Mouse (Mus musculus) liver, postnatal 0 days (tissue): Measurements from ENCODE around the gene Ints5.

Experiments
- CTCF ChIP-seq: sonication (generic); IDR thresholded peaks from 2 replicates; pipeline ENCODE4 v1.5.1; 2016; ENCODE audit warnings: antibody characterized with exemption, low read depth
- EP300 ChIP-seq: IDR thresholded peaks from 2 replicates; pipeline ENCODE4 v1.6.1; 2016; ENCODE audit warnings: antibody characterized with exemption, low read depth, mild to moderate bottlenecking

DNA sequence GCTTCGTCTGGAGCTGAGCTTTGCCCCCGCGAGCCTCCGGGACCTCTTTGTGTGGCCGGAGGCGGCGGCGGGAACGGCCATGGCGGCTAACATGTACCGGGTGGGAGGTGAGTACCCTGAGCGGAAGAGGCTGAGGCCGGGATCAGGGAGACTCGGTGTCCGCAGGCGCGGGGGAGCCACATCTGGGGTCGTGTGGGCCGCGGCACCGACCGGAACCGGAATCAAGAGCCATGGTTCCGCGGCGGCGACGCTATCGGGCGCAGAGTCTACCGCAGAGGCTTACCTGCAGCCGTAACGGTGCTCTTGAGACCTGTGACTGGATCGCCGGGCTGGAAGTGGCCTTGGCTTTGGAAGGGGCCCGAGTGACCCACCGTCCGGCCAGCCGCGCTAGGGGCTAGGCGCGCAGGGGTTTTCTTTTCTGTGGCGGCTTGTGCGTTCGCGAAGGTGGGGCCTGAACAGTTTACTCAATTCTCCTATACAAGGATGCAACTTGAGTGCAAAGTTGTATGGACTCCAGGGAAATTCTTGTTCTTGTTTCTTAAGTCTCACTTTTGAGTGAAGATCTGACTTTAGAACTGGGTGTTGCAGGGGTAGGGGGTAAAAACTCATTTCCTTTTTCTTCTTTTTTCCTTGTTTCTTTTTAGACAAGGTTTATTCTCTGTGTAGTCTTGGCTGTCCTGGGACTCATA, 49.6 kb downstream of the Ints5 start:
- no peak for TF ChIP-seq CTCF
- TF ChIP-seq EP300: no peak
